Mouse (Mus musculus): Measurements from ENCODE around the gene Rims1. TPM values are rescaled to one million over a fixed set of nuclear protein-coding genes. Genes with fewer than 3 reads are reported as not detected.

Rims1 gene
- polyA plus RNA-seq, 1 experiment from 2014 or later: 10.8 TPM

DNA sequence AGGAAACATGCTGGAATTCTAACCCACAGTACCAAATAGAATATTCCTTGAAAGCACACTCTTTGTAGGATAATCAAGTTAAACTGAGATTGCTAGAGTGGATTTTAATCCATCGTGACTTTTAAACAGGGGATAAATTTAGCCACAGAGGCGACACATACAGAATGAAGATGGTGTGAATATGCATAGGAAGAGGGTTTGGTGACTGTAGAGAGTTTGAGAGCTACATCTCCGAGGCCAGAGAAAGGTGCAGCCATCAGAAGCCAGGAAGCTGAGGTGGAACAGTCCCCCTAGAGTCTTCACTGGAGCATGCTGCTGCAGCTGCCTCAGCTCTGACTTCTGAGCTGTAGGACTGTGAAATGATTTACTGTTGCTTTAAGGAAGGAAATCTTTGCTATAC, 179.5 kb downstream of the Rims1 start:
- Histone ChIP-seq H3K27ac (no peak overlapping the region), H3K9me3 (no peaks in the 10 kb centered on the region), H3K36me3 (no peaks in the 10 kb centered on the region), H3K9ac (no peak overlapping the region), H3K27me3 (no peaks in the 10 kb centered on the region), H3K4me2 (no peak overlapping the region), H3K4me1 (replicated peaks) (0 out of 2 replicates have a peak, but pooled peaks cover 3% of the 10 kb centered on the region), H3K4me3 (no peak overlapping the region)
- WGBS: 84% methylated on average over 3 of the region's 3 CpGs
- ATAC-seq (ENCODE audit: low FRiP score): no peak

DNA sequence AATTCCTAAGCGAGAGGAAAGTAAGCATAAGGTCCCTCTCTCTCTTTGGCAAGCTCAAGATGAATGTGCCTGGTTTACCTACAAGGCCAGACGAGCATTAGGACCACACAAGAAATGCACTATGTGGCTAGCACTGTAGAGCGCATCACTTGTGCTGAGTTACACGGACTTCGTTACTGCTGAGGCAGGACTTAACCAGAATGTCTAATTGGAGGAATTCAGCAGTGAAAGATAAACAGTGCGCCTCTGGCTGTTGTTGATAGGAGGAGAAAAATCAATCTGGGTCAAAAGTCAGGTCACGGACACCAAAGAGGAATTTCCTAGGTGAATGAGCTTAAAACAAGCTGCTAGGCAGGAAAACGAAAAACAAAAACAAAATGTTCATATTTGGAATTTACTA, 185.0 kb downstream of the Rims1 start:
- H3K4me1 ChIP-seq (replicated peaks): peaks cover 3% of the 10 kb centered on the region; the same call in 1 of the 2 replicates

GRCm38 (mm10) chr1:22615601-22616000, 190.2 kb downstream of the Rims1 start:
- H3K4me3 ChIP-seq: no peak overlapping the region
- no peak overlapping the region for H3K9ac ChIP-seq
- 0 out of 2 replicates have a peak overlapping the region, but pooled peaks have one; percentile 32 for H3K27ac ChIP-seq
- no peak overlapping the region for H3K4me2 ChIP-seq
- H3K36me3 ChIP-seq: no peaks in the 10 kb centered on the region
- H3K9me3 ChIP-seq: no peaks in the 10 kb centered on the region
- 63% methylated on average over 4 of the region's 4 CpGs for WGBS
- H3K27me3 ChIP-seq: no peaks in the 10 kb centered on the region
- no peak for ATAC-seq (ENCODE audit: low FRiP score)
- peaks cover 3% of the 10 kb centered on the region for H3K4me1 ChIP-seq (replicated peaks)

More for the DNA sequence above, 185.0 kb downstream of the Rims1 start:
- ATAC-seq (ENCODE audit: low FRiP score): no peak
- WGBS: 74% methylated on average over 8 of the region's 8 CpGs
- no peaks in the 10 kb centered on the region for H3K9me3 ChIP-seq
- H3K4me3 ChIP-seq: no peak overlapping the region
- no peak overlapping the region for H3K4me2 ChIP-seq
- no peak overlapping the region for H3K27ac ChIP-seq
- H3K27me3 ChIP-seq: no peaks in the 10 kb centered on the region
- H3K36me3 ChIP-seq: no peaks in the 10 kb centered on the region
- no peak overlapping the region for H3K9ac ChIP-seq

GRCm38 (mm10) chr1:22613609-22614008, 192.2 kb downstream of the Rims1 start:
- Histone ChIP-seq H3K4me1 (replicated peaks) (peaks cover 3% of the 10 kb centered on the region), H3K4me2 (no peak overlapping the region), H3K4me3 (no peak overlapping the region), H3K36me3 (no peaks in the 10 kb centered on the region), H3K27me3 (no peaks in the 10 kb centered on the region), H3K27ac (no peak overlapping the region), H3K9ac (no peak overlapping the region), H3K9me3 (no peaks in the 10 kb centered on the region)
- WGBS: 72% methylated on average over 3 of the region's 3 CpGs
- no peak for ATAC-seq (ENCODE audit: low FRiP score)

- no peak overlapping the region for H3K27ac ChIP-seq
- ATAC-seq (ENCODE audit: low FRiP score): peak; percentile 52; the same call in 1 of the 2 replicates
- peaks cover 3% of the 10 kb centered on the region for H3K4me1 ChIP-seq (replicated peaks)
- H3K9ac ChIP-seq: no peak overlapping the region
- WGBS: 71% methylated on average over 18 of the region's 18 CpGs
- no peak overlapping the region for H3K4me2 ChIP-seq
- no peaks in the 10 kb centered on the region for H3K36me3 ChIP-seq
- no peak overlapping the region for H3K4me3 ChIP-seq
- no peaks in the 10 kb centered on the region for H3K9me3 ChIP-seq
- no peaks in the 10 kb centered on the region for H3K27me3 ChIP-seq
These were observed 201.3 kb downstream of the Rims1 start for GRCm38 (mm10) chr1:22604329-22605044.

- no peak for ATAC-seq (ENCODE audit: low FRiP score)
- H3K4me1 ChIP-seq (replicated peaks): peaks cover 3% of the 10 kb centered on the region
- no peak overlapping the region for H3K4me2 ChIP-seq
These were observed 209.6 kb downstream of the Rims1 start for GRCm38 (mm10) chr1:22596197-22596596.

GRCm38 (mm10) chr1:22594841-22595240, 211.0 kb downstream of the Rims1 start:
- H3K4me2 ChIP-seq: no peak overlapping the region
- no peaks in the 10 kb centered on the region for H3K9me3 ChIP-seq
- peaks cover 3% of the 10 kb centered on the region for H3K4me1 ChIP-seq (replicated peaks)
- no peak overlapping the region for H3K27ac ChIP-seq
- no peaks in the 10 kb centered on the region for H3K27me3 ChIP-seq
- ATAC-seq (ENCODE audit: low FRiP score): no peak
- H3K4me3 ChIP-seq: no peak overlapping the region
- H3K9ac ChIP-seq: no peak overlapping the region
- no peaks in the 10 kb centered on the region for H3K36me3 ChIP-seq

More at GRCm38 (mm10) chr1:22596197-22596596, 209.6 kb downstream of the Rims1 start:
- Histone ChIP-seq H3K27me3 (no peaks in the 10 kb centered on the region), H3K27ac (no peak overlapping the region), H3K36me3 (no peaks in the 10 kb centered on the region), H3K9me3 (no peaks in the 10 kb centered on the region), H3K9ac (no peak overlapping the region), H3K4me3 (no peak overlapping the region)
- 35% methylated on average over 12 of the region's 12 CpGs for WGBS

DNA sequence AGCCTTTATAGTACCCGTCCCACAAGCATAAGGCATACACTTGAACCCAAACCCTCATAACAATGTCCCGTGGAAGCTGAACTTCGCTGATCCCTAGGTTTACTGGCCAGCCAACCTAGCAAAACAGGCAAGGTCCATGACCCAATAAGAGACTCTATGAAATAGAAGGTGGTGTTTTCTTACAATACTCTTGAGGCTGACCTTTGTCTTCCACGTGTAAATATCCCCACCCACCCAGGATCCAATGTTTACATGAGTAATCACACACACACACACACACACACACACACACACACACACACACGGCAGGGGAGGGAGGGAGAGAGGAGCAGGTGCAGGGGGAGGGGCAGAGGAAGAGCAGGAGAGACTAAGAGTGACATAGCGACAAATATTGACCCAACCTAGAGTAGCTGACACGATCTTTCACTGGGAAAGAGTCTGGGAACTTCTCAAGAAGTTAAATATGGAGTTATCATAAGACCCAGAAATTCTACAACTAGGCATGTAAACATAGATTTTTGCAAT, 217.9 kb downstream of the Rims1 start:
- Histone ChIP-seq H3K9ac (no peak overlapping the region), H3K4me3 (no peak overlapping the region), H3K27ac (no peak overlapping the region), H3K27me3 (no peaks in the 10 kb centered on the region), H3K36me3 (no peaks in the 10 kb centered on the region), H3K9me3 (no peaks in the 10 kb centered on the region), H3K4me2 (no peak overlapping the region), H3K4me1 (replicated peaks) (no peaks in the 10 kb centered on the region)
- ATAC-seq (ENCODE audit: low FRiP score): no peak
- WGBS: 75% methylated on average over 7 of the region's 7 CpGs

GRCm38 (mm10) chr1:22585560-22585959, 220.2 kb downstream of the Rims1 start:
- ATAC-seq (ENCODE audit: low FRiP score): no peak
- no peak overlapping the region for H3K27ac ChIP-seq
- H3K4me2 ChIP-seq: no peak overlapping the region
- no peak overlapping the region for H3K4me3 ChIP-seq
- H3K9ac ChIP-seq: no peak overlapping the region
- no peaks in the 10 kb centered on the region for H3K4me1 ChIP-seq (replicated peaks)
- no peaks in the 10 kb centered on the region for H3K27me3 ChIP-seq
- no peaks in the 10 kb centered on the region for H3K36me3 ChIP-seq
- 85% methylated on average over 3 of the region's 3 CpGs for WGBS
- H3K9me3 ChIP-seq: no peaks in the 10 kb centered on the region

DNA sequence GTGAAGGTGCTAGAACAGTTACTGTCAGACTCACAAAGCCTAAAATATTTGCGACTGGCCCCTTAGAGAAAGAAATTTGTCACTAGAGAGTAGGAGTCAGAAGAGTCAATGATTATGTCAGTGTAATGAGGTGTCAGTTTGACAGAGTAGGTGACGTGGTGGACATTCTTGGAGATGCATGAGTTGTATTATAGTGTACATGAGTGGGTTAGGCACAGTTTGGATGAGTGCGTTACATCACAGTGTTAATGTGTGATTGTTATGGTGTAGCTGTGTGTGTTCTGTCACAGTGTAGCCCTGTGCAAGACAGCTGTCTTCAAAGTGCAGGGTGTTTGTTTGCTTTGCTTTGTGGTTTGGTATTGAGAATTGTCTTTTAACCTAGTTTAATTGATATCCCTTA, 226.3 kb downstream of the Rims1 start:
- Histone ChIP-seq H3K4me1 (replicated peaks) (no peaks in the 10 kb centered on the region), H3K36me3 (no peaks in the 10 kb centered on the region), H3K9ac (no peak overlapping the region), H3K27ac (no peak overlapping the region), H3K4me3 (no peak overlapping the region), H3K27me3 (no peaks in the 10 kb centered on the region), H3K4me2 (no peak overlapping the region), H3K9me3 (no peaks in the 10 kb centered on the region)
- 82% methylated on average over 3 of the region's 3 CpGs for WGBS
- no peak for ATAC-seq (ENCODE audit: low FRiP score)

DNA sequence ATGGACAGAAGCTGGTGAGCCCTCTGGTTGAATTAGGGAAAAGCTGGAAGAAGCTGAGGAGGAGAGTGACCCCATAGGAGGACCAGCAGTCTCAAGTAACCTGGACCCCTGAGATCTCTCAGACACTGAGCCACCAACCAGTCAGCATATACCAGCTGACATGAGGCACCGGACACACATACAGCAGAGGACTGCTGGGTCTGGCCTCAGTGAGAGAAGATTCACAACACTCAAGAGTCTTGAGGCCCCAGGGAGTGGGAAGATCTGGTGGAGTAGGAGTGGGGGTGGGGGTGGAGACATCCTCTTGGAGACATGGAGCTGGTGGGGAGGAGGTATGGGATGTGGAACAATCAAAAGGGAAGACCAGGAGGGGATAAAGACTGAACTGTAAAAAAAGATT, 233.1 kb downstream of the Rims1 start:
- Histone ChIP-seq H3K27me3 (no peaks in the 10 kb centered on the region), H3K9me3 (no peaks in the 10 kb centered on the region), H3K4me2 (no peak overlapping the region), H3K4me3 (no peak overlapping the region), H3K4me1 (replicated peaks) (no peaks in the 10 kb centered on the region), H3K9ac (no peak overlapping the region), H3K27ac (no peak overlapping the region), H3K36me3 (no peaks in the 10 kb centered on the region)
- peak; percentile 39; the same call in 1 of the 2 replicates for ATAC-seq (ENCODE audit: low FRiP score)
- 88% methylated on average over 1 of the region's 1 CpGs for WGBS

- Histone ChIP-seq H3K27ac (no peak overlapping the region), H3K4me2 (no peak overlapping the region), H3K9me3 (no peaks in the 10 kb centered on the region), H3K27me3 (no peaks in the 10 kb centered on the region), H3K9ac (no peak overlapping the region), H3K4me3 (no peak overlapping the region), H3K4me1 (replicated peaks) (no peaks in the 10 kb centered on the region), H3K36me3 (no peaks in the 10 kb centered on the region)
- 86% methylated on average over 1 of the region's 1 CpGs for WGBS
- ATAC-seq (ENCODE audit: low FRiP score): no peak
These were observed 259.5 kb downstream of the Rims1 start for GRCm38 (mm10) chr1:22546273-22546672.

- Histone ChIP-seq H3K4me3 (no peak overlapping the region), H3K4me2 (no peak overlapping the region), H3K27ac (no peak overlapping the region), H3K9me3 (no peaks in the 10 kb centered on the region), H3K4me1 (replicated peaks) (0 out of 2 replicates have a peak, but pooled peaks cover 2% of the 10 kb centered on the region), H3K27me3 (peaks cover 32% of the 10 kb centered on the region), H3K36me3 (no peaks in the 10 kb centered on the region; the same call in 1 of the 2 replicates), H3K9ac (no peak overlapping the region)
- 78% methylated on average over 7 of the region's 7 CpGs for WGBS
- ATAC-seq (ENCODE audit: low FRiP score): no peak
These were observed 267.7 kb downstream of the Rims1 start for GRCm38 (mm10) chr1:22538129-22538528.
